Mouse (Mus musculus) liver, embryonic 18 days (tissue): ENCODE measurements around the gene Cr2. TPM values are rescaled to one million over a fixed set of nuclear protein-coding genes. Genes with fewer than 3 reads are reported as not detected.

ENCODE experiments used
- polyA plus RNA-seq: library from polyadenylated mRNA; depleted of rRNA; stranded (reverse); fragments of >200 nt; gene quantifications from 2 replicates; pipeline ENCODE4 v1.2.3, GENCODE M21; 2012; rRNA removed

Gene Cr2
- polyA plus RNA-seq, result 0.02 TPM in 1 of 2 replicates, not detected in the other

GRCm38 (mm10) chr1:195175980-195176931, at the start of gene Cr2:
TSS of gene Cr2 (minus strand) at chr1:195176716.

GRCm38 (mm10) chr1:195130953-195131674, 45.4 kb downstream of the Cr2 start, which contains the start of gene Cr1l:
TSS of gene Cr1l (minus strand) at chr1:195131586.

DNA sequence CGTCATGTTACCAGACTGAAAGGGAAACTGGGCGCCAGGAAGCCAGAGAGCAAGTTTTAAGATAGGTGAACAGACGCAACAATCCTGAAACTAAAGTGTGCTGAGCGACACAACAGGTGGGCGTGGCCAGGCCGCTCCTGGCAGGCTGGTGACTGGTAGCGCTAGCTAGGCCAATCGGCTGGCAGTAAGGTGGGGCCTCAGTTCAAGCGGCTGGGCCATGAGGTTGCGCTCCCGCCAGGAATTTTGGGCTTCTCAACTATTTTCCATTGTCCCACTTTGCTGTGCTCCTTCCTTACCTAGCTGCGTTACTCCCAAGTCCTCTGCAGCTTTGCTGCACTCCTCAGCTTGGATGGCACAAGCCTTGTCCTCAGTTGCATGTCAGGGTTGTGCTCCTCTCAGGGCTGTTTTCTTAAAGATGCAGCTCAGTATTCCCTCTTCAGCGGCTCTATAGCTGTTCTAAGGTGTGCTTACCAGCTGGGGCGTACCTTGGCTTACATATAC, 84.2 kb downstream of the Cr2 start, which contains the start of gene Cd46:
Gene Cd46 (minus strand): TSS at position 30 of the 501 bp plus-strand sequence.

Other genes with a start within 250 kb of the Cr2 start
- gene Cd34, start 237.9 kb downstream of the Cr2 start, polyA plus RNA-seq, result 4.6 and 5.3 TPM in 2 replicates
- gene Cd46, start 84.5 kb downstream of the Cr2 start, polyA plus RNA-seq, result 1.1 and 1.2 TPM in 2 replicates
- 47.9 and 49.6 TPM in 2 replicates for gene Cr1l, start 45.1 kb downstream of the Cr2 start, polyA plus RNA-seq